Comparison of ENCODE assay signal across 16 mouse cellular contexts in the genomic region with DNA sequence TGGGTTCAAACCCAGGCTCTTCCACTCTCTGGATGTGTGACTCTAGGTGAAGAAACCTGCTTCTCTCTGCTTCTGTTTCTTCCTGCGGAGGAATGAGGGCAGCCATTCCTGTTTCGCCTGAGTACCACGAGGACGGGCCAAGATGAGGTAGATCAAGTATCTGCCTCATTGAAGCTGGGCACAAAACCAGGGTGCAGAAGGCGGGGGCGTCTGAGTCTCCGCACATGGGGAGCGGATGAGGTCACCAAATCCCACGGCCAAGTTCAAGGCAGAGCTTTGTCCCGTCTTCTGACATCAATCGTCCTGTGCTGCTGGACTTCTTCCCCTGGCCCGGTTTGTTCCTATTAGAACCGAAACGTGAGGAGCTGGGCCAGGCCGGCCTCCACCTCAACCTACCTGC. TPM values are rescaled to one million over a fixed set of nuclear protein-coding genes. Genes with fewer than 3 reads are reported as not detected.
"Had no signal": no experiment of that assay in that cellular context is flagged by ENCODE, and none has a peak within 500 bp of the region (broad histone marks: within the 10 kb centered on the region; RNA-seq: fewer than 3 reads in every experiment).

No protein-coding gene starts in this region.

- DNase-seq: kidney, adult 8-10 months; kidney, postnatal 10 days; kidney, postnatal 36 days; layer of hippocampus, postnatal 36 days; liver, embryonic 13.5 days; lung, adult 2 months; lung, postnatal 14 days; lung, postnatal 4 days; midbrain, embryonic 14.5 days; right cerebral cortex, postnatal 25 days; spleen, adult 18-20 months; thymus, adult 18-20 months; thymus, postnatal 36 days had no signal

RNA-seq across cellular contexts. Expression of gene Ajap1, which starts 12.9 kb away (rescaled TPM):
- total RNA-seq: liver, adult 2 months; megakaryocyte progenitor cell, adult 5-6 weeks; megakaryocyte-erythroid progenitor cell, adult 5-6 weeks had no signal
